Comparison of ENCODE assay signal across 25 mouse cellular contexts in the genomic region with DNA sequence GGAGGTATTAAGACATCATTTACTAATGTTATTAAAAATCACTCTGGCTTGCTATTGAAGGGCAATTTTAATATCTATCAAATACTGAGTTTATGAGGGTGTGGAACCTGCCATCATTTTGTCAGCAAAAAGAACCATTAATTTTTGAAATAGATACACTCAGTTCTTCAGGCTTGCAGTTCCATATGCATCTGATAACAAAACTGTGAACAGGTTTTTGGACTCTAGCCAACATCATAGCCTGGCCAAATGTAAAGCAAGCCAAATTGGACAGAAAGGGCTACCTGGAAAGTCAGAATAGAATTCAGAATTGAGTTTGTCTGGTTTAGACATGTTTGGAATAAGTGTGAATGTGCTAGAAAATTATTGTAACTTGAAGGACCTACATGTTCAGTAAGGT.
DNase-seq lines count a peak whose midpoint lies in the region; ATAC-seq and TF ChIP-seq lines count a peak whose summit lies in the region.
"Had no signal": no experiment of that assay in that cellular context is flagged by ENCODE, and none has a peak within 500 bp of the region (broad histone marks: within the 10 kb centered on the region; RNA-seq: fewer than 3 reads in every experiment).

No protein-coding gene starts in this region.

- 0 out of 2 replicates have a peak, but pooled peaks have one; percentile 23 for ATAC-seq in forebrain, embryonic 16.5 days
- ATAC-seq in forebrain, embryonic 13.5 days: no peak; the same call in 1 of the 2 replicates
- no peak for ATAC-seq in midbrain, embryonic 14.5 days (ENCODE audit: low FRiP score, low TSS enrichment)
- no peak for ATAC-seq in midbrain, embryonic 15.5 days (replicated peaks)
- ATAC-seq: intestine, embryonic 15.5 days; liver, postnatal 0 days; lung, postnatal 0 days had no signal

- H3K27ac ChIP-seq in forebrain, embryonic 16.5 days (ENCODE audit: low read length): no peak overlapping the region
- no peak overlapping the region for H3K27ac ChIP-seq in forebrain, embryonic 13.5 days
- H3K27ac ChIP-seq in midbrain, embryonic 14.5 days (replicated peaks; ENCODE audit: low read depth, low read length): no peak overlapping the region
- H3K27ac ChIP-seq in midbrain, embryonic 15.5 days: no peak overlapping the region
- H3K27ac ChIP-seq in heart, adult 2 months: no peak overlapping the region
- H3K27ac ChIP-seq: heart, embryonic 15.5 days; hindbrain, embryonic 14.5 days; intestine, embryonic 15.5 days; limb, embryonic 12.5 days; neural tube, embryonic 12.5 days had no signal

- TF ChIP-seq EP300 in heart, adult 2 months (IDR thresholded peaks at IDR 0.05; ENCODE audit: insufficient read depth, low read depth, low read length): no peak

- intact Hi-C loops in heart, adult 2 months (cut with DNase I): no loop called here

- no peaks in the 10 kb centered on the region for H3K4me1 ChIP-seq in forebrain, embryonic 16.5 days (replicated peaks; ENCODE audit: control insufficient read depth, insufficient read depth, low read length)
- H3K4me1 ChIP-seq in forebrain, embryonic 13.5 days: no peaks in the 10 kb centered on the region
- H3K4me1 ChIP-seq in midbrain, embryonic 14.5 days (ENCODE audit: control insufficient read depth, insufficient read depth, low read length): no peaks in the 10 kb centered on the region
- no peaks in the 10 kb centered on the region for H3K4me1 ChIP-seq in midbrain, embryonic 15.5 days
- H3K4me1 ChIP-seq in heart, adult 2 months (ENCODE audit: control insufficient read depth, insufficient read depth, low read length): no peaks in the 10 kb centered on the region
- H3K4me1 ChIP-seq: heart, embryonic 15.5 days; intestine, embryonic 15.5 days; limb, embryonic 12.5 days; neural tube, embryonic 12.5 days had no signal

- no peak overlapping the region for H3K4me3 ChIP-seq in forebrain, embryonic 16.5 days (replicated peaks; ENCODE audit: low read length)
- H3K4me3 ChIP-seq in forebrain, embryonic 13.5 days: no peak overlapping the region
- no peak overlapping the region for H3K4me3 ChIP-seq in midbrain, embryonic 14.5 days (replicated peaks; ENCODE audit: low read depth, low read length)
- no peak overlapping the region for H3K4me3 ChIP-seq in midbrain, embryonic 15.5 days
- no peak overlapping the region for H3K4me3 ChIP-seq in heart, adult 2 months
- H3K4me3 ChIP-seq: heart, embryonic 15.5 days; intestine, embryonic 15.5 days; limb, embryonic 12.5 days; neural tube, embryonic 12.5 days had no signal

- DNase-seq in midbrain, embryonic 14.5 days: peak; percentile 1
- peak; percentile 38 for DNase-seq in cerebellum, adult 8-10 months
- peak; percentile 62 to 71 for DNase-seq in cerebellum, postnatal 36 days
- DNase-seq in heart, adult 2 months: no peak
- no peak for DNase-seq in testis, postnatal 10 days (ENCODE audit: low spot score)
- DNase-seq: adrenal gland, postnatal 14 days; gastrocnemius, postnatal 36 days; heart, postnatal 36 days; kidney, adult 9 months; kidney, postnatal 36 days; layer of hippocampus, adult 9-11 months; liver, postnatal 0 days; right cerebral cortex, postnatal 4 days; thymus, postnatal 25 days had no signal

- no peak overlapping the region for H3K4me2 ChIP-seq in forebrain, embryonic 16.5 days (ENCODE audit: low read length)
- H3K4me2 ChIP-seq in forebrain, embryonic 13.5 days: no peak overlapping the region
- no peak overlapping the region for H3K4me2 ChIP-seq in midbrain, embryonic 14.5 days (ENCODE audit: low read length)
- no peak overlapping the region for H3K4me2 ChIP-seq in midbrain, embryonic 15.5 days
- H3K4me2 ChIP-seq: heart, embryonic 15.5 days; hindbrain, embryonic 14.5 days; intestine, embryonic 15.5 days; limb, embryonic 12.5 days; liver, embryonic 11.5 days; midbrain, embryonic 11.5 days; neural tube, embryonic 12.5 days had no signal

- H3K79me2 ChIP-seq in heart, adult 2 months (replicated peaks; ENCODE audit: control insufficient read depth, insufficient read depth, low read length): no peaks in the 10 kb centered on the region

- H3K36me3 ChIP-seq in forebrain, embryonic 16.5 days (ENCODE audit: control insufficient read depth, insufficient read depth): no peaks in the 10 kb centered on the region
- H3K36me3 ChIP-seq in forebrain, embryonic 13.5 days (ENCODE audit: poor library complexity, severe bottlenecking): no peaks in the 10 kb centered on the region
- no peaks in the 10 kb centered on the region for H3K36me3 ChIP-seq in midbrain, embryonic 14.5 days (ENCODE audit: control insufficient read depth, insufficient read depth, low read length)
- H3K36me3 ChIP-seq in midbrain, embryonic 15.5 days (replicated peaks): no peaks in the 10 kb centered on the region
- no peaks in the 10 kb centered on the region for H3K36me3 ChIP-seq in heart, adult 2 months (ENCODE audit: control insufficient read depth, insufficient read depth, low read length)
- H3K36me3 ChIP-seq: heart, embryonic 15.5 days; intestine, embryonic 15.5 days; limb, embryonic 12.5 days; neural tube, embryonic 12.5 days had no signal

- TF ChIP-seq CTCF in heart, adult 2 months (IDR thresholded peaks at IDR 0.05): no peak

- no peaks in the 10 kb centered on the region for H3K27me3 ChIP-seq in forebrain, embryonic 16.5 days (replicated peaks; ENCODE audit: control insufficient read depth, insufficient read depth, low read length)
- H3K27me3 ChIP-seq in forebrain, embryonic 13.5 days: no peaks in the 10 kb centered on the region
- H3K27me3 ChIP-seq in midbrain, embryonic 14.5 days (ENCODE audit: control insufficient read depth, insufficient read depth, low read length): no peaks in the 10 kb centered on the region
- H3K27me3 ChIP-seq in midbrain, embryonic 15.5 days (replicated peaks): no peaks in the 10 kb centered on the region
- no peaks in the 10 kb centered on the region for H3K27me3 ChIP-seq in heart, adult 2 months (ENCODE audit: control insufficient read depth, insufficient read depth, low read length)
- H3K27me3 ChIP-seq: heart, embryonic 15.5 days; intestine, embryonic 15.5 days; limb, embryonic 12.5 days; neural tube, embryonic 12.5 days had no signal

- H3K9ac ChIP-seq in forebrain, embryonic 16.5 days (replicated peaks; ENCODE audit: low read depth, low read length): no peak overlapping the region
- no peak overlapping the region for H3K9ac ChIP-seq in forebrain, embryonic 13.5 days
- no peak overlapping the region for H3K9ac ChIP-seq in midbrain, embryonic 14.5 days (replicated peaks; ENCODE audit: low read length)
- H3K9ac ChIP-seq in midbrain, embryonic 15.5 days: no peak overlapping the region
- H3K9ac ChIP-seq in heart, adult 2 months (ENCODE audit: low read depth, low read length): no peak overlapping the region
- H3K9ac ChIP-seq: heart, embryonic 15.5 days; hindbrain, embryonic 14.5 days; intestine, embryonic 15.5 days; limb, embryonic 12.5 days; liver, postnatal 0 days; neural tube, embryonic 12.5 days had no signal

- H3K9me3 ChIP-seq in forebrain, embryonic 16.5 days (ENCODE audit: control insufficient read depth, low read length): no peaks in the 10 kb centered on the region
- no peaks in the 10 kb centered on the region for H3K9me3 ChIP-seq in forebrain, embryonic 13.5 days (replicated peaks)
- no peaks in the 10 kb centered on the region for H3K9me3 ChIP-seq in midbrain, embryonic 14.5 days (ENCODE audit: control insufficient read depth, low read length)
- no peaks in the 10 kb centered on the region for H3K9me3 ChIP-seq in midbrain, embryonic 15.5 days
- H3K9me3 ChIP-seq: heart, embryonic 15.5 days; intestine, embryonic 15.5 days; limb, embryonic 12.5 days; neural tube, embryonic 12.5 days had no signal

- TF ChIP-seq POLR2A in heart, adult 2 months (IDR thresholded peaks at IDR 0.05; ENCODE audit: insufficient read depth, low read depth, low read length): no peak

Comparison
In these comparisons a context has a peak if more than half of its experiments do, and no peak if none do; other contexts are left out.
1. DNase-seq: peak in midbrain, embryonic 14.5 days (single experiment), cerebellum, adult 8-10 months (single experiment) and cerebellum, postnatal 36 days (2 of 2); none in heart, adult 2 months (0 of 2) and testis, postnatal 10 days (single experiment).